Mouse (Mus musculus): ENCODE measurements around the gene Mfsd14a.

DNA sequence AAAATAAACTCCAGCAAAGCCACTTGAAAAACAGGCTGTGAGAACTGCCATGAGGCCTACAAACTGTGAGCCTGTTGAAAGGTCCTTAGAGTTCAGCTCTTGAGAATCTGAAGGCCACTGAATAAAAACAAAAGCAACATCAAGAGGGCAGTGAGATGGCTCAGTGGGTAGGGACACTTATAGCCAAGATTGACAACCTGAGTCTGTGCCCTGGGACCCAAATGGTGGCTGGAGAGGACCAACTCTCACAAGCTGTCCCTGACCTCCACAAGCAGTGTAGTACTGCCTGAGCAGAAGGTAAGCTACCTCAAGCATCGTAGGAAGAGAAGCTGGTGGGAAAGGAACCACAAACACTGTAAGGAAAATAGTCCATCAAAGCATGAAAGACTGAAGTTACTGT, 18.7 kb upstream of the Mfsd14a start, which contains the start of gene Gm43191:
- no peak for TF ChIP-seq CTCF (conservative IDR thresholded peaks at IDR 0.05; ENCODE audit: low read length)
- no peak for TF ChIP-seq NANOG (IDR thresholded peaks at IDR 0.05; ENCODE audit: borderline replicate concordance, low read length)
- no peak for TF ChIP-seq POU5F1 (IDR thresholded peaks at IDR 0.05; ENCODE audit: borderline replicate concordance, low read length)

Data from E14TG2a.4 (cell line).